Mouse (Mus musculus): Measurements from ENCODE around the gene Ripor3. TPM values are rescaled to one million over a fixed set of nuclear protein-coding genes. Genes with fewer than 3 reads are reported as not detected.

Gene Ripor3
- polyA plus RNA-seq, 1 experiment from 2014 or later = 2.0 TPM

DNA sequence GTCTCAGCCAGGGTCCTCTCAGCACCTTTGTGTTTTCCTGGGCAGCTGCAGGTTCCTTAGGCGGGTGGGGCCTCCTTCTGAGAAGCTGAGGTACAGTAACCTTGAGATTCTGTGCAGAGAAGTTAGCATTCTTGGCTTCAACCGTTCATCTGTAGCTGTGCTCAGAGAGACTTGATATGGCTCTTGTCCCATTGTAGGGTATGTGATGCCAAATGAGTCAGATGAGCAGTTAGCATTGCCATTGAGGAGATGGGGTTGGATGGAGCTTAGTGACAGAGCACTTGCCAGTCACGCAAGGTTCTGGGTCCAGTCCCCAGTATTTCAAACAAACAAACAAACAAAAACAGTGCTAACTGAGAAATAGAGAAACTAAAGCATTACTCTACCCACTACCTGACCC is 44.5 kb downstream of the Ripor3 start:
- DNase-seq (no peak), ATAC-seq (ENCODE audit: insufficient read depth) (no peak)
- no peaks in the 10 kb centered on the region for H3K27me3 ChIP-seq (ENCODE audit: insufficient read depth, low read length)
- H3K4me3 ChIP-seq (ENCODE audit: low read depth, low read length) = no peak overlapping the region
- H3K9me3 ChIP-seq (ENCODE audit: low read depth, low read length) = no peaks in the 10 kb centered on the region
- WGBS = 86% methylated on average over 3 of the region's 3 CpGs
- no peak overlapping the region for H3K27ac ChIP-seq (ENCODE audit: low read depth)
- H3K36me3 ChIP-seq (ENCODE audit: insufficient read depth) = peaks cover 67% of the 10 kb centered on the region
- H3K4me1 ChIP-seq (ENCODE audit: insufficient read depth) = 0 out of 2 replicates have a peak, but pooled peaks cover 3% of the 10 kb centered on the region
- no peak for TF ChIP-seq CTCF (IDR thresholded peaks at IDR 0.05; ENCODE audit: low read depth)
- no peak overlapping the region for H3K4me2 ChIP-seq
- H3K9ac ChIP-seq = no peak overlapping the region

DNA sequence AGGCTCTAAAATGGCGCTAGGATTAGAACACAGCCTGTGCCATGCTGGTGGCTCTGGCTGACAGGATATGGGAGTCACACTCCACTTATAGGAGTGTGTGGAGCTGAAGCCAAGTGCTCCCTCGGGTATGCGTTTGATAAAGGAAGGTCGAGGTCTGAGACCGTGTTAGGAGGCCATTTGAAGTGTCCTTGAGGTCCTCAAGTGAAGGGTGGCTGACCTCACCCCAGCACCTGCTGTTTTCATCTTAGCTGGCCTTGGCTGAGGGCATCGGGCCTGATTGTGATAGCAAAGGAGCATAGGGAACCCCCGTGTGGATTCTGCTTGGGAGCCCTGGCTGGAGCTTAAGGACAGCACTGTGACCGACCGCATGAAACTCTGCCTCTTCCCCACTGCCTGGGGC is 46.1 kb downstream of the Ripor3 start:
- ATAC-seq (ENCODE audit: insufficient read depth) = no peak
- WGBS = 76% methylated on average over 9 of the region's 9 CpGs
- Histone ChIP-seq H3K27ac (ENCODE audit: low read depth) (no peak overlapping the region), H3K36me3 (ENCODE audit: insufficient read depth) (peaks cover 54% of the 10 kb centered on the region), H3K4me2 (no peak overlapping the region), H3K4me1 (ENCODE audit: insufficient read depth) (peaks cover 4% of the 10 kb centered on the region), H3K9me3 (ENCODE audit: low read depth, low read length) (no peaks in the 10 kb centered on the region), H3K27me3 (ENCODE audit: insufficient read depth, low read length) (no peaks in the 10 kb centered on the region), H3K4me3 (ENCODE audit: low read depth, low read length) (no peak overlapping the region), H3K9ac (no peak overlapping the region)
- no peak for TF ChIP-seq CTCF (IDR thresholded peaks at IDR 0.05; ENCODE audit: low read depth)
- DNase-seq = no peak

DNA sequence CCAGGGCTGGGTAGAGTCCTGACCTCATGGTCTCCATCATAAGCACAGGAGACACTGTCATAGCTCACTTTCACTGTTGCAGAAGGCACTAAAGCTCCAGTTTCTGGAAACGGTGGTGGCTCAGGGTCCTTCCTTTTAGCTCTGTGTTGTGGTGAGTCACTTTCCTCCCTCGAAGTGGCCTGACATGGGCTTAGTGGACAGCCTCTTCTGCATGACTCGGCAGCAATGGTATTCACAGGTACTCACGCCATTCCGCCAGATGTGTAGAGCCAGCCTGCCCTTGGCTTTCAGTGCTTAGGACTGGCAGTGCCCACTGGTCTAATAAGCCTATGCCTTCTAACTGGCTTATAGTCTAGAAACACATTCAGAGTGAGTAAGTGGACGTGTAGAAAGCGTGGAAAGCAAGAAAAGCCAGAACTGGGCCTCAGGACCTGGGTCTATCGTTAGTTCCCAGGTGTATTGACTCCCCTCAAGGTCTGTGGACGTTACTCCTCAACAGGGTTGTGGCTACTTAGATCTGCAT is 46.6 kb downstream of the Ripor3 start:
- Histone ChIP-seq H3K36me3 (ENCODE audit: insufficient read depth) (peaks cover 51% of the 10 kb centered on the region), H3K4me2 (no peak overlapping the region), H3K27me3 (ENCODE audit: insufficient read depth, low read length) (no peaks in the 10 kb centered on the region), H3K9me3 (ENCODE audit: low read depth, low read length) (no peaks in the 10 kb centered on the region), H3K4me1 (ENCODE audit: insufficient read depth) (peaks cover 7% of the 10 kb centered on the region), H3K4me3 (ENCODE audit: low read depth, low read length) (no peak overlapping the region), H3K9ac (no peak overlapping the region), H3K27ac (ENCODE audit: low read depth) (no peak overlapping the region)
- no peak for TF ChIP-seq CTCF (IDR thresholded peaks at IDR 0.05; ENCODE audit: low read depth)
- DNase-seq (no peak), ATAC-seq (ENCODE audit: insufficient read depth) (no peak)
- WGBS = 82% methylated on average over 9 of the region's 9 CpGs

- Histone ChIP-seq H3K9ac (no peak overlapping the region), H3K27me3 (ENCODE audit: insufficient read depth, low read length) (no peaks in the 10 kb centered on the region), H3K36me3 (ENCODE audit: insufficient read depth) (peaks cover 45% of the 10 kb centered on the region), H3K9me3 (ENCODE audit: low read depth, low read length) (no peaks in the 10 kb centered on the region), H3K27ac (ENCODE audit: low read depth) (no peak overlapping the region), H3K4me3 (ENCODE audit: low read depth, low read length) (no peak overlapping the region), H3K4me1 (ENCODE audit: insufficient read depth) (peaks cover 13% of the 10 kb centered on the region), H3K4me2 (no peak overlapping the region)
- DNase-seq (no peak), ATAC-seq (ENCODE audit: insufficient read depth) (no peak)
- TF ChIP-seq CTCF (IDR thresholded peaks at IDR 0.05; ENCODE audit: low read depth) = no peak
- 41% methylated on average over 4 of the region's 4 CpGs for WGBS
Measured at GRCm38 (mm10) chr2:167963176-167963575, 47.2 kb downstream of the Ripor3 start.

GRCm38 (mm10) chr2:167962347-167962746 is 48.1 kb downstream of the Ripor3 start:
- no peak overlapping the region for H3K27ac ChIP-seq (ENCODE audit: low read depth)
- no peak for TF ChIP-seq CTCF (IDR thresholded peaks at IDR 0.05; ENCODE audit: low read depth)
- H3K36me3 ChIP-seq (ENCODE audit: insufficient read depth) = peaks cover 36% of the 10 kb centered on the region
- H3K27me3 ChIP-seq (ENCODE audit: insufficient read depth, low read length) = no peaks in the 10 kb centered on the region
- no peaks in the 10 kb centered on the region for H3K9me3 ChIP-seq (ENCODE audit: low read depth, low read length)
- H3K4me3 ChIP-seq (ENCODE audit: low read depth, low read length) = no peak overlapping the region
- WGBS = 78% methylated on average over 6 of the region's 6 CpGs
- ATAC-seq (ENCODE audit: insufficient read depth) (no peak), DNase-seq (no peak)
- H3K4me1 ChIP-seq (ENCODE audit: insufficient read depth) = peaks cover 20% of the 10 kb centered on the region
- no peak overlapping the region for H3K4me2 ChIP-seq
- no peak overlapping the region for H3K9ac ChIP-seq

DNA sequence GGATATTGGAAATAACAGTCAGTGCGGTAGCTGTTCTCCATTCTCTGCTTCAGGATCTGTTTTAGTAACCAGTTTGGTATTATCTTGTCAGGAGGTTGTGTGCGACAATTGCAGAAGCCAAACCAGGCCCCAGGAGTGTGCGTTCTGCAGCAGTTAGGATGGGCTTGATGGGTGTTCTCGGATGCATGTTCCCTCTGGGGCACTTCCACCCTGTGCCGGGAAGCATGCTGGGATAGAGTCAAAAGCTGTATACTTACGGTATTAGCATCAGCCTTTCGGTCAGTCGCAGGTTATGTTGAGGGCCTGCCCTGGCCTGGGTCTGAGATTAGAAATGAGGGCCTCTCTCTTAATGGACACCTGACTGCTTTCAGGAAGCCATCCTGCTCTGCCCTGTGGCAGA is 49.8 kb downstream of the Ripor3 start:
- H3K27ac ChIP-seq (ENCODE audit: low read depth) = no peak overlapping the region; the same call in 1 of the 2 replicates
- TF ChIP-seq CTCF (IDR thresholded peaks at IDR 0.05; ENCODE audit: low read depth) = no peak

DNA sequence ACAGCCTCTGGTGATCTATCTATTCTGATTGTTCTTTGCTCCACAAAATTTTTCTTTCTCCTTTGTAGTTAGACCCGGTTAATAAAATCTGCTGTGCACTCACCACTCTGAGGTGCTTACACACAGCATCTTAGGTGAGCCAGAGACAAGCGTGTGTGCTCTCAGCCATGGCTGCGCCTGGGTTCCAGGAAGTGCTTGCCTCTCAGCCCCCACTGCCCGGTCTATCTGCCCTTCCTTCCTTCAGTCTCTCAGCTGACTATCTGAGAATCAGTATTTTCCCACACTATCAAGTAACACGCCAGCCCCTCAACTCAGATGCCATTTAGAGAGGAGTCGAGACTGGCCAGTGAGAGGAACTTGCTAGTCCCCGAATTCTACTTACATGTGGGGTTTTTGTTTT is 50.4 kb downstream of the Ripor3 start:
- ATAC-seq (ENCODE audit: insufficient read depth) (no peak), DNase-seq (no peak)
- Histone ChIP-seq H3K9me3 (ENCODE audit: low read depth, low read length) (no peaks in the 10 kb centered on the region), H3K9ac (no peak overlapping the region), H3K27ac (ENCODE audit: low read depth) (no peak overlapping the region; the same call in 1 of the 2 replicates), H3K27me3 (ENCODE audit: insufficient read depth, low read length) (no peaks in the 10 kb centered on the region), H3K4me3 (ENCODE audit: low read depth, low read length) (no peak overlapping the region), H3K4me2 (no peak overlapping the region), H3K36me3 (ENCODE audit: insufficient read depth) (peaks cover 15% of the 10 kb centered on the region), H3K4me1 (ENCODE audit: insufficient read depth) (peaks cover 20% of the 10 kb centered on the region)
- TF ChIP-seq CTCF (IDR thresholded peaks at IDR 0.05; ENCODE audit: low read depth) = no peak
- 56% methylated on average over 7 of the region's 7 CpGs for WGBS

More for the DNA sequence above, 49.8 kb downstream of the Ripor3 start:
- no peaks in the 10 kb centered on the region for H3K27me3 ChIP-seq (ENCODE audit: insufficient read depth, low read length)
- 78% methylated on average over 8 of the region's 8 CpGs for WGBS
- ATAC-seq (ENCODE audit: insufficient read depth) = no peak
- H3K9me3 ChIP-seq (ENCODE audit: low read depth, low read length) = no peaks in the 10 kb centered on the region
- DNase-seq = no peak
- H3K9ac ChIP-seq = no peak overlapping the region
- H3K4me2 ChIP-seq = no peak overlapping the region
- H3K4me1 ChIP-seq (ENCODE audit: insufficient read depth) = peaks cover 20% of the 10 kb centered on the region
- H3K4me3 ChIP-seq (ENCODE audit: low read depth, low read length) = no peak overlapping the region
- peaks cover 21% of the 10 kb centered on the region for H3K36me3 ChIP-seq (ENCODE audit: insufficient read depth)

Measured in lung, embryonic 14.5 days (tissue).